18 mouse cellular contexts compared by ENCODE assay signal in the genomic region with DNA sequence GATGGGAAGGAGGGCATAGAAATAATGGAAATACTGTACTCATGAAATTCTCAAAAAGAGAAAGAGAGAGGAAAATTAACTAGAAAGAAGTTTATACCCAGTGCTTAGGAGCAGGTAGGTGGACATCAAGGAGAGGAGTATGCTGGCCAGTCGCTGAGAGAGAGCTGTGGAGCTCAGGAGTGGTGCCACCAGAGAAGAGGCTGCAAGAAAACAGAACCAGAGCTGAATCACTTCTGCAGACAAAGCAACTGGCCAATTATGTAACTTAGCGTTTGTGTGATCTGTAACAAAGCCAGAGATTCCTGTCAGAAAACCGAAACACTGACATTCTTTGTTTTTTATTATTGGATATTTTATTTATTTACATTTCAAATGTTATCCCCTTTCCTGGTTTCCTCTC.
A peak's percentile ranks its signal among the peaks of the same experiment; 100 is the strongest.
DNase-seq lines count a peak whose midpoint lies in the region; ATAC-seq lines count a peak whose summit lies in the region.
"Had no signal": no experiment of that assay in that cellular context is flagged by ENCODE, and none has a peak within 500 bp of the region (broad histone marks: within the 10 kb centered on the region; RNA-seq: fewer than 3 reads in every experiment).

No protein-coding gene starts in this region.

- peak; percentile 95 for ATAC-seq in frontal cortex, adult (ENCODE audit: low TSS enrichment)
- ATAC-seq: activated CD4-positive, CD25-positive, alpha-beta regulatory T cell, adult 4 months; CD4-positive, CD25-positive, alpha-beta regulatory T cell, adult 4 months; Patski had no signal

- DNase-seq in frontal cortex, postnatal 36 days (ENCODE audit: low spot score in 2 of 2), result no peak
- DNase-seq in brain, adult 2 months (ENCODE audit: low read depth, low spot score), result peak; percentile 33
- no peak for DNase-seq in kidney, postnatal 36 days
- DNase-seq: adrenal gland, adult 2 months; adrenal gland, adult 8-10 months; adrenal gland, postnatal 10 days; adrenal gland, postnatal 14 days; adrenal gland, postnatal 25 days; adrenal gland, postnatal 36 days; B cell, adult 2 months; cerebellum, adult 11 months; cerebellum, adult 11-12 months; cerebellum, adult 18-20 months; cerebellum, adult 2 months had no signal
